Mouse (Mus musculus) bone marrow macrophage, adult 2 months (primary cell): ENCODE results near the gene Aldh1a3.

Source experiments
- CTCF ChIP-seq: IDR thresholded peaks from 2 replicates; pipeline ENCODE4 v1.5.1; 2012; ENCODE audit warnings: low read depth, mild to moderate bottlenecking, low read length, moderate library complexity
- POLR2A ChIP-seq: IDR thresholded peaks from 2 replicates; pipeline ENCODE4 v1.6.1; 2012; ENCODE audit warnings: mild to moderate bottlenecking, low read depth, low read length, borderline replicate concordance

DNA sequence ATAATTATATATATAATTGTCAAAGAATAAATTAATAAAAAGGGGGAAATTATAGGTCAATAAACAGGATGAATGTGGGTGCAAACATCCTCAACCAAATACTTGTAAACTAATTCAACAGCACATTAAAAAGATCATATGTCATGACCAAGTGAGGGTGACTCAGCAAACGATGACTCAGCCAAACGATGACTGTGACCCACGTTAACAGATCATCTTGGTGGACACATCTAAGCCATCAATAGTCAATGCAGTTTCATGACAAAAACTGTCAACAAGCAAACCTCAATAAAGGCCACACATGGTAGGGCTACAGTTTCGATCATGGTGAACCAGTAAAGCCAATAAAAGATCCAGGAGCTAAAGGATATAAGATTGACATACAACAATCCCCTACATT lies 68.3 kb downstream of the Aldh1a3 start:
- no peak for TF ChIP-seq POLR2A
- no peak for TF ChIP-seq CTCF
